Mouse (Mus musculus) intestine, embryonic 15.5 days (tissue): ENCODE results near the gene Mrps16. TPM values are rescaled to one million over a fixed set of nuclear protein-coding genes. Genes with fewer than 3 reads are reported as not detected.
A peak's percentile ranks its signal among the peaks of the same experiment; 100 is the strongest.

ENCODE experiments used
- ATAC-seq: fragments of 200-750 bp; cut with Nextera tagmentation; 2 replicates; pipeline ENCODE4 v1.8.0; 2017; ENCODE audit warnings: moderate TSS enrichment, moderate library complexity
- H3K27ac ChIP-seq: fragments of 300-500 bp; sonication (generic); 2 replicates; pipeline ENCODE4 v1.5.1; 2015; ENCODE audit warnings: mild to moderate bottlenecking, inconsistent platforms
- H3K27me3 ChIP-seq: fragments of 300-500 bp; sonication (generic); replicated peaks from 2 replicates; pipeline ENCODE4 v1.6.1; 2015; ENCODE audit warnings: inconsistent platforms
- H3K36me3 ChIP-seq: fragments of 300-500 bp; sonication (generic); 2 replicates; pipeline ENCODE4 v1.6.1; 2015; ENCODE audit warnings: inconsistent platforms
- H3K4me1 ChIP-seq: fragments of 300-500 bp; sonication (generic); replicated peaks from 2 replicates; pipeline ENCODE4 v1.6.1; 2015; ENCODE audit warnings: inconsistent platforms
- H3K4me2 ChIP-seq: fragments of 300-500 bp; sonication (generic); replicated peaks from 2 replicates; pipeline ENCODE4 v1.6.1; 2015; ENCODE audit warnings: mild to moderate bottlenecking, inconsistent platforms
- H3K4me3 ChIP-seq: fragments of 300-500 bp; sonication (generic); replicated peaks from 2 replicates; pipeline ENCODE4 v1.5.1; 2015; ENCODE audit warnings: inconsistent platforms
- H3K9ac ChIP-seq: fragments of 300-500 bp; sonication (generic); 2 replicates; pipeline ENCODE4 v1.6.1; 2015; ENCODE audit warnings: inconsistent platforms
- H3K9me3 ChIP-seq: fragments of 300-500 bp; sonication (generic); 2 replicates; pipeline ENCODE4 v1.6.1; 2016; ENCODE audit warnings: inconsistent platforms
- WGBS: fragments of 180-500 bp; shearing (Covaris S2); methylation state at CpG from one replicate; pipeline ENCODE4 v1.1.7; 2015; 5-methylcytosine and 5-hydroxymethylcytosine counted together
- polyA plus RNA-seq: library from polyadenylated mRNA; unstranded; fragments of >200 nt; fragmentation: Nextera tagmentation; extraction: Ambion mirVana; gene quantifications from 2 replicates; pipeline ENCODE4 v1.2.1, GENCODE M21; 2015

Gene Mrps16
- polyA plus RNA-seq, 1 experiment from 2014 or later = 100 TPM

DNA sequence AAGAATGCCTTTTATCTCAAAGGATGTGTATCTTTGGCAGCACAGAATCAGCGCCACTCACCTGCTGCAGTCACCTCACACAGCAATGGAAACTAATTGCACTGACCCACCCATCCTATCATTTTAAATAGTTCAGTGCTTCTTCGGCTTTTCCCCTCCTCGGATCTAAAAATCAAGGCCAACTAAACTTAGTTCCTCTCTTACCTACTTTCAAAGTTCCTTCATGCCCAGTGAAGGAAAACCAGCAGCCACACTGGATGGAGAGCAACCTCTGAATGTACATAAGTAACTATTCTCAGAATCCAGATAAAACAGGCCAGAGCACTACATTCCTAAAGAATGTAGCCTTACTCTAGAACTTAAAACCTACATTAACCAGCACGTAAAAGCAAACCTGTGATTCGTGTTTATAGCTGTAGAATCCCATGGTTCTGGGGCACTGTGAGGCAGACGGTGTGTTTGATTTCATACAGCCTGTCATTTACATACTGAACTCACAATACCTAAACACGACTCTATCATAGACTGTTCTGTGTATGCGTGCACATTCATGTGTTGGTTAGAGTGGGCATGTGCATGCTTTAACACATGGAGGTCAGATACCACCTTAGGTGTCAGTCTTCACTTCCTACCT lies 3.9 kb downstream of the Mrps16 start:
- Histone ChIP-seq H3K36me3 (peaks cover 7% of the 10 kb centered on the region; the same call in 1 of the 2 replicates), H3K27me3 (no peaks in the 10 kb centered on the region), H3K4me3 (peak overlapping the region; percentile 79; the same call in 1 of the 2 replicates), H3K27ac (no peak overlapping the region), H3K9ac (peak overlapping the region; percentile 73; the same call in 1 of the 2 replicates), H3K4me1 (peaks cover 16% of the 10 kb centered on the region), H3K4me2 (peak overlapping the region; percentile 67), H3K9me3 (no peaks in the 10 kb centered on the region)
- ATAC-seq = no peak
- 80% methylated on average over 8 of the region's 8 CpGs for WGBS

DNA sequence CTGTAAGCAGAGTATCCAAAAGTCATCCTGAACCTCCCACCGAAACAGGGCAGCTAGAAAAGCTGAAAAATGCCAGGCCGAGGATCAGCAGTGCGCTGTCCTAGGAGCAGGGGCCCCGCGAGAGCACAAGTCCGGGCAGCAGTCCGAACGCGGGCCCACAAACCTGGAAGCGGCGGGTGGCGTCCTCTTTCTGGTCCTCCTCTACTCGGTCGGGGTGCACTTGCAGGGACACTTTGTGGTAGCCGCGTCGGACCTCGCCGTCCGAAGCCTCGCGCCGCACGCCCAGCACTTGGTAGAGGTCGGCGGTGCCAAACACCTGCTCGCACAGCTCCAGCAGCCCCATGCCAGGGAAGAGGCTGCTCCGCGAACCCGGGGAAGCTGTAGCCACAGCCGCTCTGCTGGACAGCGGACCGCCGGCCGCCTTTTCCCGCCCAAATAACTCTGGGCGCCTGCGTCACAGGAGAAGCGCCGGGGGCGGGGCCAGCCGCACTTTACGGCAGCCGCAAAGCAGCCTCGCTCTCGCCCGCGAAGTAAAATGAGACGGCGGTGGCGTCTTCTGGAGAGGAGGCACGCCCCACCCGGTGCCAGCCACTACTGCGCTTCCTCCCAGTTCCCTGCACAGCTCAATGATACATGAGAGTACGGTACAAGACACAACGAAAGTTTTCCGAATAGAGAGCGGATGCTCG lies 4.8 kb downstream of the Mrps16 start, which contains the start of gene Dnajc9:
Dnajc9 (minus strand) TSS at position 470 of the 689 bp plus-strand sequence.
- under 1% methylated on average over 59 of the region's 59 CpGs for WGBS
- Histone ChIP-seq H3K36me3 (peaks cover 7% of the 10 kb centered on the region; the same call in 1 of the 2 replicates), H3K9me3 (no peaks in the 10 kb centered on the region), H3K27me3 (no peaks in the 10 kb centered on the region), H3K4me2 (peak within 1 kb of the TSS; percentile 67), H3K9ac (peak within 1 kb of the TSS; percentile 73), H3K4me3 (peak within 1 kb of the TSS; percentile 79), H3K27ac (peak within 1 kb of the TSS; percentile 81), H3K4me1 (peaks cover 13% of the 10 kb centered on the region)
- ATAC-seq = peak; percentile 77

DNA sequence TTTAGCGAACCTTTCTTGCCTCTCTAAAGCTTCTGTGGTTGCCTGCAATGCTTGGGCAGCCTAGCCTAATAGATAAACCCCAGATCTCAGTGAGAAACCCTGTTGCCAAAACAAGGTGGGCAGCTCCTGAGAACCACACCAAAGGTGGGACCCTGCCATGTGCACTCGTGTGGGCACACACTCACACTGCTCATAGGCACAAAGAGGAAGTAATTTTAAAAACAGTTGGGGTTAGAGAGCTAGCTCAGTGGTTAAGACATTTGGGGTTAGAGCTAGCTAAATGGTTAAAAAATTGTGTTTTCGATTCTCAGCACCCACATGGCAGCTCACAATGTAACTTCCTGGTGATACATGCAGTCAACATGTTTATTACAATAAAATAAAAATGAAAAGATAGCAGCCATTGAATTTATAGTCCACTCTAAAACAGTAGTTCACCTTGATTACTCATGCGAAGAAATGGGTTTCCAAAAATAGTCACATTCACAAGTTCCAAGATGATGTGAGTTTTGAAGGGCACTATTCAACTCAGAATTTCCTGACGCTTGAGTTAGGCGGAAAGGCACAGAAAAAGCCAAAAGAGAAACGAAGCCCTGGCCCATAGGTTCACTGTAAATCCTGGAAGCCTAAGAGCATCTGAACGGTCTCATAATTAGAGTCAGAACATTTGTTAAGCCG lies 13.5 kb downstream of the Mrps16 start:
- Histone ChIP-seq H3K4me2 (no peak overlapping the region), H3K4me3 (no peak overlapping the region), H3K9ac (no peak overlapping the region), H3K4me1 (no peaks in the 10 kb centered on the region), H3K36me3 (peaks cover 8% of the 10 kb centered on the region; the same call in 1 of the 2 replicates), H3K27me3 (no peaks in the 10 kb centered on the region), H3K27ac (no peak overlapping the region), H3K9me3 (no peaks in the 10 kb centered on the region)
- ATAC-seq = no peak
- WGBS = 92% methylated on average over 9 of the region's 9 CpGs

DNA sequence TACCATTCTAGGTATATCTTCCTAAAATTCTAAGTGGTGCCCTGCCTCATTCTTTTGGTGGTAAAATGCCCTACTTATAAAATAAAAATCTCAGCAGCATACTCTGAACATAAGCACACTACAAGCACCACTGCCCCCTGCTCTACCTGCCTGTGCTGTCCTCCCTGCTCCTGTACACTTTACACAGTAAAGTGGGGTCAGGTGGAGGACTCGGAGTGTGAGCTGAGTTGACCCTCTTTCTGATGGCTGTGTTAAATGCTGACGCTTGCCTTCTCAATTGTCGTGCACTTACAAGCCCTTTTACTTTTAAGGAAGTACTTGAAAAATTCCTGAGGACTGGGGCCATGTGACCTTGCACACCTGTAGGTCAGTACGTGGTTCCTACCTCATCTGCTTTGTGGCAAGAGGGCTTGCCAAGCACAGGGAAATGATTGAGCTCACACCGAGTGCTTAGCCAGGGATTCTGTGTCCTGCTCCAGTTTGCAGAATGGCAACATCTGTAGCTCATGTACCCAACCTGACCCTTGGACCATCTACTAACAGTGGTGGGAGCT lies 14.3 kb downstream of the Mrps16 start:
- H3K9ac ChIP-seq = no peak overlapping the region
- peak; percentile 46 for ATAC-seq
- no peak overlapping the region for H3K27ac ChIP-seq
- no peaks in the 10 kb centered on the region for H3K4me1 ChIP-seq
- 74% methylated on average over 5 of the region's 5 CpGs for WGBS
- no peaks in the 10 kb centered on the region for H3K27me3 ChIP-seq
- H3K36me3 ChIP-seq = peaks cover 8% of the 10 kb centered on the region; the same call in 1 of the 2 replicates
- no peak overlapping the region for H3K4me3 ChIP-seq
- no peak overlapping the region for H3K4me2 ChIP-seq
- H3K9me3 ChIP-seq = no peaks in the 10 kb centered on the region

DNA sequence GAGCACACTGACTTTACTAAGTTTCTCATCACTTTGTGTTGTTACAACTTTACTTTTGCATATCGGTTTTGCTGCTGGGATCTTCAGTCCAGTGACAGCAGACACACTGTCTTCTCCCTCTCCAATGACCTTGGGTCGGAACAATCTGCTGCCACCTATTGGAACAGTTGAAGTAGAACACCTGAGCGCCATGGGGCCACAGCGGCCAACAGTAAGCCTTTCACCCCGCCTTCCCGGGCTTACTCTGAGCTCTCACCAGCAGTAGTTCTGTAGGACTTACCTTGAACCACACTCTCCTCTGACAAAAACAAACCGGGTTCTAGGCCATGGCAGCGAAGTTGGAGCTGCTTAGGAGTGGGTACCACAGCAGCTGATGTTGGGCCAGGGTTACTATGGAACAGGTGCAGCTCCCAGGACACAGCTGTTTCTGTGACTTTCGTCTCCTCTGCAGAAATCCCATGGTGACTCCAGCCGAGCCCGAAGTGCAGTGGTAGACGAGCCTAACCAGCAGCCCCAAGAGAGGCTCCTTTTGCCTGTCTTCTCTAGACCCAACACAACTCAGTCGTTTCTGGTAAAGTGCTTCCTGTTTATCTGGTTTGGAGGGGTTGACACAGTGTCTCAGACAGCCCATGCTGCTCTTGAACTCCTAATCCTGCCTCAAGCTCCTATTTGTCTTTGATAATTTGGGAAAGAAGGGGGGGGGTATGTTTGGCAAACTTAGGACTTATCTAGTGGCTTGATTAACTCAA lies 14.9 kb downstream of the Mrps16 start:
- H3K9me3 ChIP-seq = no peaks in the 10 kb centered on the region
- peaks cover 8% of the 10 kb centered on the region; the same call in 1 of the 2 replicates for H3K36me3 ChIP-seq
- H3K27me3 ChIP-seq = no peaks in the 10 kb centered on the region
- WGBS = 35% methylated on average over 13 of the region's 13 CpGs
- H3K4me1 ChIP-seq = no peaks in the 10 kb centered on the region
- no peak overlapping the region for H3K4me3 ChIP-seq
- no peak overlapping the region for H3K9ac ChIP-seq
- H3K4me2 ChIP-seq = no peak overlapping the region
- no peak overlapping the region for H3K27ac ChIP-seq
- peak; percentile 78 for ATAC-seq

DNA sequence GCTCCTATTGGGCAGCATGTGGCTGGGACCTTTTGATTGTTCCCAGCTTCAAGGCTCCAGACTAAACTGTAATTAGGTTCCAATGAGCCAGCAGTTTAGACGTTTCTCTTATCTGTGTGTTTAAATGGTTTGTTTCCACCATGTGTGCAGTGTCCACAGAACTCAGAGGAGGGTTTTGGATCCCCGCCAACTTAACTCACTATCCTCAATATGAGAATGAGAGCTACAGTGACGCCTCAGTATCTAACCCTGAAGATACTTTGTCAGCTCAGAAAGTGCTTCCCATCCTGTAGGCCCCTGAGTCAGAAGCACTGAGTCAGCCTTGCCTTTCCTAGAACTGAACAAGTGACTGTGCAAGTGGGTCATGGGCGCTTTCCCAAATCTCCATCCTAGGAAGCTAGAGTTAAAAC lies 16.3 kb downstream of the Mrps16 start:
- H3K4me3 ChIP-seq = no peak overlapping the region
- peaks cover 8% of the 10 kb centered on the region; the same call in 1 of the 2 replicates for H3K36me3 ChIP-seq
- H3K4me1 ChIP-seq = no peaks in the 10 kb centered on the region
- no peak overlapping the region for H3K4me2 ChIP-seq
- H3K9me3 ChIP-seq = no peaks in the 10 kb centered on the region
- 56% methylated on average over 4 of the region's 4 CpGs for WGBS
- ATAC-seq = no peak
- H3K27me3 ChIP-seq = no peaks in the 10 kb centered on the region
- no peak overlapping the region for H3K9ac ChIP-seq
- H3K27ac ChIP-seq = no peak overlapping the region

DNA sequence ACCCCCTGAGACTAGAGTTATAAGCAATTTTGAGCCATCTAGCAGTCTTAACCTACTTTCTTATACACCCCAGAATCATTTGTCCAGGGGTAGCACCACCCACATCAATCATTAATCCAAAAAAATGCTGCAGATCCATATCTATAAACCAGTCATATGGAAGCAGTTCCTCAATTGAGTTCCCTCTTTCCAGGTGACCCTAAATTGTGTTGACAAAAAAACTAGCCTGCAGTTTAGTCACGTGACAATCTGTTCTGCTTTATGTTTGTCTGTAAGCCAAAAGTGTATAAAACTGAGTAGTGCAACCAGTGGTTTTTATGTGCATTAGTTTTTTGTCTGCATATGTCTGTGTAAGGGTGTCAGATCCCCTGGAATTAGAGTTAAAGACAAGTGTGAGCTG lies 21.6 kb downstream of the Mrps16 start:
- H3K27me3 ChIP-seq = no peaks in the 10 kb centered on the region
- no peaks in the 10 kb centered on the region for H3K4me1 ChIP-seq
- H3K4me3 ChIP-seq = no peak overlapping the region
- no peak for ATAC-seq
- no peak overlapping the region for H3K9ac ChIP-seq
- H3K27ac ChIP-seq = no peak overlapping the region
- 82% methylated on average over 1 of the region's 1 CpGs for whole genome bisulfite sequencing
- H3K9me3 ChIP-seq = no peaks in the 10 kb centered on the region
- H3K36me3 ChIP-seq = peaks cover 8% of the 10 kb centered on the region; the same call in 1 of the 2 replicates
- H3K4me2 ChIP-seq = no peak overlapping the region

DNA sequence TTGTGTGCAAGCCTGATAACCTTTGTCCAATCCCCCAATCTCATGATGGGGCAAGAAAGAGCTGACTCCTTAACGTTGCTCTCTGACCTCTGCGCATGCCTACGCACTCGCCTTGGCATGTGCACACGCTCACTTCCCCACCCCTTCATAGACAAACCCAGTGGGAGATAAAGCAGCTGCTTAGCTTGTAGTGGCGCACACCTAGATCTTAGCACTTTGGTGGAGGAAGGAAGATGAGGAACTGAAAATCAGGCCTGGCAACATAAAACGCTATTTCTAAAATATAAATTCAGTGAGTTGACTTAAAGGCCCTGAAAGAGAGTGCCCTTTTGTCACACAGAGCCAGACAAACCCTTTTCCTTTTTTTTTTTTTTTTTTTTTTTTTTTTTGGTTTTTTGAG lies 22.6 kb downstream of the Mrps16 start:
- Histone ChIP-seq H3K4me1 (no peaks in the 10 kb centered on the region), H3K9me3 (no peaks in the 10 kb centered on the region), H3K27me3 (no peaks in the 10 kb centered on the region), H3K4me3 (no peak overlapping the region), H3K9ac (no peak overlapping the region), H3K36me3 (peaks cover 5% of the 10 kb centered on the region; the same call in 1 of the 2 replicates), H3K4me2 (no peak overlapping the region), H3K27ac (no peak overlapping the region)
- ATAC-seq = no peak
- 85% methylated on average over 7 of the region's 7 CpGs for WGBS

DNA sequence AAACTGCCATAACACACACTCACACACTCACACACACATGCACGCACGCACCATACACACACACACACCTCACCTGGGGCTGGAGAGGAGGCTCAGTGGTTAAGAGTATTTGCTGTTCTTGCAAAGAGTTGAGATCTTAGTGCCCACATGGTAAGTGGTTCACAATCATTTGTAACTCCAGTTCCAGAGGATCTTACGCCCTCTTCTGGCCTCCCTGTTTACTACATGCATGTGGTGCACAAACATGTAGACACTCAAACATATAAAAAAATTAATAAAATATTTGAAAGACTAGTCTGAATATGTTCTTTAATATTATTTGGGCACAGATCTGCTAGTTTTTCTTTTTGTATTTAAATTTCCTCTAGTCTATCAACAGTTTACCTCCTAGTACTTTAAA lies 25.2 kb downstream of the Mrps16 start:
- no peaks in the 10 kb centered on the region for H3K27me3 ChIP-seq
- no peaks in the 10 kb centered on the region for H3K4me1 ChIP-seq
- 88% methylated on average over 3 of the region's 3 CpGs for WGBS
- no peak for ATAC-seq
- peaks cover 4% of the 10 kb centered on the region; the same call in 1 of the 2 replicates for H3K36me3 ChIP-seq
- H3K4me2 ChIP-seq = no peak overlapping the region
- no peak overlapping the region for H3K27ac ChIP-seq
- H3K9ac ChIP-seq = no peak overlapping the region
- no peak overlapping the region for H3K4me3 ChIP-seq
- no peaks in the 10 kb centered on the region for H3K9me3 ChIP-seq

DNA sequence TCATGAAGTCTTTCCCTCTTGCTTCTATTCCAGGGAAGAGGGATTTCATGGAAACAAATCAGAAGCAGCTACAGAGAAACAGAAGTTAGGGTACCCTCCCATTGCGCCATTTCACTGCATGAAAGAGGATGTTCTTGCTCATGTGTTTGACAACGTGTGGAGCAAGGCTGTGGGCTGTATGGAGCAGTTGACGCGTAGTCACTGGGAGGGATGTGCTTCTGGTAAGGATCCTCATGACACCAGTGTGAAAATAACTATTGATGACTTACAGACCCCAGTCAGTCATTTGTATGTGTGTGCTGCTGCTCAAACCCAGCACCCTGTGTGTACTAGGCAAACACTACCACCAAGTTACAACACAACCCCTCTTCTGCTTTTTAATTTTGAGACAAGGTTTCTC lies 30.2 kb downstream of the Mrps16 start:
- Histone ChIP-seq H3K27me3 (no peaks in the 10 kb centered on the region), H3K9me3 (no peaks in the 10 kb centered on the region), H3K9ac (no peak overlapping the region), H3K4me1 (no peaks in the 10 kb centered on the region), H3K27ac (no peak overlapping the region), H3K4me2 (no peak overlapping the region), H3K36me3 (peaks cover 28% of the 10 kb centered on the region), H3K4me3 (no peak overlapping the region)
- WGBS = 89% methylated on average over 4 of the region's 4 CpGs
- ATAC-seq = no peak

DNA sequence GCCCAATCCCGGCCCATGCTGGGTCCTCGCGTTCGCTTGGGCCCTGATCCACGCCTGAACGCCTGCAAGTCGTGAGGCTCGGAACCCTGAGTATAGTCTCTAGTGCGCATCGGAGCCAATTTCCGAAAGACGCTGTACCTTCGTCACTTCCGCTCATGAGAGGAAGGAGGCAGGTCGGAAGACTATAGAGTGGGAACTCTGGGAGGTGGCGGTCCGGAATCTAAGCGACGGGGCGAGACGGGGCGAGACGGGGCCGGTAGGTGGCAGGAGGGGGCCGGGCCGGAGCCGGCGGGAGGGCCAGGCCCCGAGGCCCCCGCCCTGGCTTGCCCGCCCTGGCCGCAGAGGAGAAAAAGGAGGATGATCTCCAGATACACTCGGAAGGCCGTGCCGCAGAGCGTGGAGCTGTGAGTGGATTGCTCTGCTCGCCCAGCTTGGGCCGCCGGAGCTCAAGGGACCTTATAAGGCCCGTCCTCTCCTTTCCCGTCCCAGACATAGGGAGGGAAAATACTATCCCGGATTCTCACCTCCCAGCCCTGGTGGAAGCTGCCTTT lies 45.4 kb downstream of the Mrps16 start, which contains the start of the genes Ecd and Fam149b:
Ecd (minus strand) TSS at position 131 of the 551 bp plus-strand sequence.
Fam149b (plus strand) TSS at position 172 of the 551 bp plus-strand sequence.
- Histone ChIP-seq H3K27ac (peak within 1 kb of the TSS; percentile 94), H3K36me3 (peaks cover 3% of the 10 kb centered on the region; the same call in 1 of the 2 replicates)
- under 1% methylated on average over 42 of the region's 42 CpGs for WGBS

More for the DNA sequence above, 45.4 kb downstream of the Mrps16 start, which contains the start of the genes Ecd and Fam149b:
- Histone ChIP-seq H3K4me3 (peak within 1 kb of the TSS; percentile 82), H3K27me3 (no peaks in the 10 kb centered on the region), H3K4me2 (peak within 1 kb of the TSS; percentile 69), H3K9ac (peak within 1 kb of the TSS; percentile 97), H3K4me1 (0 out of 2 replicates have a peak, but pooled peaks cover 12% of the 10 kb centered on the region), H3K9me3 (no peaks in the 10 kb centered on the region)
- ATAC-seq = peak; percentile 98
